Mouse (Mus musculus): ENCODE data around the gene Lrrc25.
A peak's percentile ranks its signal among the peaks of the same experiment; 100 is the strongest.

Gene Lrrc25

DNA sequence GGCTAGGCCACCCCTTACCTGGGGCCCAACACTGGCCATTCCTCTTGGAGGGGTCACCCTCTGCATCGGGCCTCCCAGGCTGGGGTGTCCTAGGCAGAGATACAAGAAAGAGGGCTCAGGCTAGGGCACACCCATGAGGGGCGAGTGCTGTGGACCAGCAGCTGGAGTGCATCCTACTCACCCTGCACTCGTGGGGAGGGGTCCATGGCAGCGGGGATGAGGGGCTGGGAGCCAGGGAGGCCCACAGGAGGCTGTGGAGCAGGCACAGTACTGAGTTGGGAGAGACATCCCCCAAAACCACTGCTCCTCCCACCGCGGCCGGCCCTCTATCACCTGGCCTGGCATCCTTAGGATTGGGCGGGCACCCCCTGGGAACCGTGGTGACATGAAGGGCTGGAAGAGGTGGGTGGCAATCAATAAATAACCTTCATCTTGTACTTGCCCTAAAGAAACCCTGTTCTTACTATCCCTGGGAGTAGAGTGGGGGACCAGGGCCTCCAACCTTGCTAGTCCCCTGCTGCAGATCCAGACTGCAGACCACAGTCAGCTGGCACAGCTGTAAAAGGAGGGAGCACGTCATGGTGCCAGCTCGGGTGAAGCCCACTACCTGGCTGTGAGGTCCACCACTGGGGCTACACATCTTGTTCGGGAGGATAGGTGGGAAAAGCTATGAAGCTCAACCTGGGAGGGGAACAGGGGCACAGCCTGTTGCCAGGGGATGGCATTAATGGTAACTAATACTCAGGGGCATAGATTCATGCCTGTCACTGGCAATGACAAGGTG lies 16.3 kb upstream of the Lrrc25 start:
- no peak for DNase-seq

- DNase-seq = peak; percentile 56
Measured at GRCm38 (mm10) chr8:70600473-70601270, 15.3 kb upstream of the Lrrc25 start.

GRCm38 (mm10) chr8:70601271-70601649 lies 14.7 kb upstream of the Lrrc25 start:
- peak; percentile 93 for DNase-seq

DNA sequence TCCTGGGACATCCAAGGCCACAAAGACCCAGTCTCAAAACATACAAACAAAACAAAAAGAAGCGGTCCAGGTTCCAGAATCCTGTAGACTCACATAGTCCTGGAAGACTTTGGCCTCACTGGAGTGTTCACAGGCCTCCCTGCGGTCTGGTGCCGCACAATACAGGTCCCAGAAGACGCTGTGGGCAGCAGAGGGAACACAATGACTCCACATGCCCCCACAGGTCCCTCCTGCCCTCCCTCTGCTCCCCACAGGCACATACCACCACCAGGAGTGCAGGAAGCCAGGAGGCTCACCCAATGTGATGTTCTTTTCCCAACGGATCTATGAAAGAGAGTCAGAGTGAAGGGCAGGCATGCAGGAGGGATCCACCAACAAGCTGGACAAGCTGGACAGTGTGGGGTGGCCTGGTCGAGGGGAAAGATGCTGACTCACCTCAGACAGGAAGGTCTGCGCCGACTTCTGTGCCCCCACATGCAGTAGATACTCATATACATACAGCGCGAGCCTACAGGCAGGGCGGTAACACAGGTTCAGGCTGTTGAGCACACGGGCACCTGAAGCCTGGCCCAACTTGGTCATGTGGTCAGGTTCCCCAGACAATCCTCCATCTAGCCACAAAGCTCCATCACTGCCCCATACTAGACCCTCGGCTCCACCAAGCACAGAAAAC lies 13.7 kb upstream of the Lrrc25 start:
- DNase-seq = no peak

DNA sequence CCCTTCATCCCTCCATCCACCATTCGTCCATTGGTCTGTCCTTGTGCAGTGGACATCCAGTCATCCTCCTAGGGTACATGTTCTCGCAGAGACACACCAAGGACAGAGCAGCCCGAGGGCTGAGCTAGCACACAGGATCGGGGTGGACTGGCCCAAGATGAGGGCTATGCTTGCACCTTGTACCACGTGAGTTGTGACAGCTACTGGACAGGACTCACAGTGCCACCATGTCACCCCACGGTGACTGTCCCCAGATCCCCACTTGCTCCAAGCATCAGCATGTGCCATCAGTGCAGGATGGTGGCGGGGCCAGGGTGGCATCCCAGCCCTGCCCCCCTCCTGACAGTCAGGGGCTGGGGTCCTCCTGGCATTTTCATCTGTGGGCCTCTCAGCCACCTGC lies 11.4 kb upstream of the Lrrc25 start:
- DNase-seq = no peak

- DNase-seq = no peak
Measured at GRCm38 (mm10) chr8:70605871-70606779, 9.8 kb upstream of the Lrrc25 start.

- no peak for DNase-seq
Measured at GRCm38 (mm10) chr8:70606780-70607602, 9.0 kb upstream of the Lrrc25 start.

DNA sequence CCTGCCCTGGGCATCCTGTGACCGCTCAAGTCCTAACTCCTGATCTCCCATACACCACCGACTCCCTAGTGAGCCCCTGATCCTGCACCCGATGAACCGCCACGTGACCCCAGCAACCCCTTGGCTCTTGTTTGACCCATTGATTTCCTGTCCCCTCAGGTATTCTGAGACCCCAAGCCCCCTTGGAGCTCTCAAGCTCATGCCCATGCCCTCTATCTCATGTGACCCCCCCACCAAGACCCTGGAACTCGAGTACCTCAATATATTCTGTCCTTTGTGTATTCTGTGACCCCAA lies 8.4 kb upstream of the Lrrc25 start:
- DNase-seq = no peak

DNA sequence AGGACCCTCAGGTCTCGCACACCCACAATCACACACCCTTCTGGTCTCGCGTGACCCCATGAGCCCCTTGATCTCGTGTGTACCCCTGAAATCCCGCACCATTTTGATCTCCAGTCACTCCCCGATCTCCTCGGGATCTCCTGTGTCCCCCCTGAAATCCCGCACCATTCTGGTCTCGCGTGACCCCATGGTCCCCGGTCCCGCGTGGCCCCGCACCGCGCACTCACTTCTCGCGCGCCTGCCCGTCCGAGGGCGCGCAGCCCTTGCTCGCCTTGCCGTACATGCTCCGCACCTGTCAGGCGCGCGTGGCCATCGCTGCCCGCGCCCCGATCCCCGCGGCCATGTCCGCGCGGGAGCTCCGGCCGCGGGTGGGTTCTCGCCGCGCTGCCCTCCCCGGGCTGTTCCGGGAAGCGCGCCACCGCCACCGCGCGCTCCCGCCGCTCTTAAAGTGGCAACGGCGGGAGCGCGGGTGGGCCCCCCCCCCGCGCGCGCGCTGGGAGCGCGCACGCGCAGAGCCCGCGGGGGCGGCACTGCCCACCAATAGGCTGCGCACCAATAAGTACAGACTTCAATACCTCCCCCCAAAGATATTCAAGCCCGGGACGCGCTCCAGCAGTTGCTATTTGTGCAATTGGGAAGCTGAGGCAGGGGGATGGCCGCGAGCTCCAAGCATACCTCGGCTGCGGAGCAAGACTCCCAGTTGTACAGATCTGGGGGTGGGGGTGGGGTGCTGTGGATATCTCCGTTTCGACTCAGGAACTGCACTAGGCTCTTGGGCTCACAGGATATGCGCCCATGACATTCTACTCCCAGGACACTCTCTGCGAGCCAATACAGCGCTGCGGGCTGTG lies 7.8 kb upstream of the Lrrc25 start:
- peak; percentile 66 for DNase-seq

GRCm38 (mm10) chr8:70608749-70609367 lies 7.1 kb upstream of the Lrrc25 start, which contains the start of gene Ssbp4:
Ssbp4 (minus strand) TSS chr8:70608872.
- no peak for DNase-seq

DNA sequence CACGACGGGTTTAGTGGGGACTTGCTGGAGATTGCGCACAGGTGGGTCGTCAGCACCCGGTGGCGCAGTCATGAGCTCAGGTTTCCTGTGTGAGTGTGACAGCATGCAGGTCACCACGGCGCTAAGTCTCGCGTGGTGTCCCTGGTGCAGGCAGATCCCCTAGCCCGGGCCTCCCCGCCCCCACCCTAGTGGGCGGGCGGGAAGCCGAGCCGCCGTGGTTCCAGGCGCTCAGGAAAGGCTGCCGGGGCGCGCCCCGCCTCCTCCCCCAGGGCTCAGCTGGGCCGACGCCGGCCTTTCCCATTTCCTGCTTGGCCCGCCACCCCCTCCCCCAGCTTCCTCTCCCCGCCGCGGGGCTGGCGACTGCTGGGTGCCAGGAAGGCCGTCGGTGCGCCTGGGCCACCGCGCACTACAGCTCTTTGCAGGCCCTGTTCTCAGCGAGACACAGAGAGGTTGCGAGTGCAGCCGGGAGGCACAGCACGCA lies 6.5 kb upstream of the Lrrc25 start:
- DNase-seq = peak; percentile 84

- peak; percentile 88 for DNase-seq
Measured at GRCm38 (mm10) chr8:70609849-70610795, 5.8 kb upstream of the Lrrc25 start.

DNA sequence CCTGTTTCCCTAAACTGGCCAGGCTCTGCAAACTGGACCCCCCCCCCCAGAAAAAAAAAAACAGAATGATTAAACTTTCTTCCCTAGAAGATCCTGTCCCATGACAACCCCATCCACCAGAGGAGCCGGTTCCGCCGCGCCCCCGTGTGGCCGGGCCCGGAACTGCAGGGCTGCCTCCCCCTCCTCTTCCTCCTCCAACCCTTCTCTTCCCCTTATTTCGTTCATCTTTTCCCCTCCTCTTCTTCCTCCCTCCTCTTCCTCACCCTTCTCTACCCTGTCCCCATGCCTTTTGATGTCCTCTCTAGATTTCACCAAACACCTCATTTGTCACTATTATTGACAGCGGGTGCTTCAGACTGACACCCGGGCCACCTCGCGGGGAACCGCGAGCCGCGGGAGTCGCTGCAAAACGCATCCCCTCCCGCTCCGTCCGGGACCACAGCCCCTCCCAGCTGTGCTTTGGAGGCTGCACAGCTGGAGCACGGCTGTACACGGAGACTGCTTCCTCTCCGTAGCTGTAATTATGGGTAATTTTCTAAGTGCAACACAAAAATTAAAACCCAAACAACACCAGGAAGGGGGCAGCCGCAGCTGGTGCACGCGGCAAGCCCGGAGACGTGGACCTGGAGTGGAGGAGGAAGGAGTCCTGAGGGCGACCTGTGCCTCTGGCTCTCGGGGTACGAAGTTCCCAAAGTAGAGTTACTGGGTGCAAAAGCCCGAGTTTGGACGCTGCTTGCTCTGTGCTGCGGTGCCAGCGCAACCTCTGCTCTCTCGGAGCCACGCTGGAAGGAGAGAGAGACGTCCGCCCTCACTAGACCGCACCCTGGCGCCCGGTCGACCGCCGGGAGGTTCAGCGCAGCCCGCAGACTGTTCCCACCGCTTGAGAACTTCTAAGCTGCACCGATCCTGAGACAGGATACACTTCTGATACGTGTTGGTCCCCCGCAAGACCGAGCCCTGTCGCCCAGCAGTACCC lies 4.9 kb upstream of the Lrrc25 start:
- DNase-seq = peak; percentile 81

DNA sequence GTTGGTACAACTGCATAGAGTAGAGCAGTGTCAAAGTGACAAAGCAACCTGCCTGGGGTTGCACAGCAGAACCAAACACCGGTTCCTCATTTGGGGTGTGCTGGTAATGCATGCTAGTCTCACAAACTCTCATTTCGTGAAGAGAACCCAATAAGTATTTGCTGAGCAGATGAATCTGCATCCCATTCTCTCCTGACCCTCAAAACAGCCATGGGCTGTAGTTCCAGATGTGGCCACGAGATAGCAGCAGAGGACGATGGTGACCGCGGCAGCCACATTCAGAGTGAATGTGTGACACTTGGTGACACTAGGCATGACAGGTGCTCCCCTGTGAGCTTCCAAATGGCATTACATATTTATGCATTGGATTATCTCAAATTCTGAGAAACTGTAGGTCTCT lies 4.1 kb upstream of the Lrrc25 start:
- DNase-seq = peak; percentile 84

DNA sequence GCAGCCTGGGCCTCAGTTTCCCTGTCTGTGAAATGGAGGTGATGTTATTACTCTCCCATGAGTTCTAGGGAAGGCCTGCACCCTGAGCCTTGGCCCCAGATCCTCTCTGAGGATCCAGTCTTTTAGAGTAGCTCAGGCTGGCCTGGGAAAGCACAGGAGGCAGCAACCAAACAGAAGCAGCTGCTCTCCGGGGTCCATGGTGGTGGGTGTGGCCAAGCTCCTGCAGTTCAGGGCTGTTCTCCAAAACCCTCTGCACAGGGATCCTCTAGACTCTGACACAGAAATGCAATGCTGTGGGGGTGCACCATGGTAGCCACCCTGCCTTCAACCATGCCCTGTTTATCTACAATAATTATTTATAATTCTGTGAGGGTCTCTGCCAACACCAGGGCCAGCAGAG lies 2.2 kb upstream of the Lrrc25 start:
- DNase-seq = no peak

GRCm38 (mm10) chr8:70614469-70614868 lies 1.5 kb upstream of the Lrrc25 start:
- no peak for DNase-seq

GRCm38 (mm10) chr8:70615281-70615680 lies 674 bp upstream of the Lrrc25 start:
- no peak for DNase-seq

DNA sequence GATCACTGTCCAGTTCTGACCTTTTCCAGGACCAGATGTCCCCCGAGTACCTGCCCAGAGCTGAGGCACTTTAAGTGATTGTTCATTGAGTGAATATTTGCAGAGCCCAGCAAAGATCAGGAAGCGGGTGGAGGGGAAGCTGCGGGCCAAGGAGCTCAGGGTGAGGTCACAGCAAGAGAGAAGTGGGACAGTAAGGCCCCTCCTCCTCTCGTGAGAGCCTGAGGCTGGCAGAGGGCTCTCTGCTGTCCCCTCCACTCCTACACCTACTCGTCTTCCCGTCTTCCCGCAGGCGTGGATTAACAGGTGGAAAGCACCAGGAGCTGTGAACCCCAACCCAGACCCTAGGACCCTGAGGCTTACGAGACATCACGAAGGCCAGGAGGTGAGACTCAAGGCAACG lies 690 bp downstream of the Lrrc25 start:
- DNase-seq = no peak

Measured in right cerebral cortex, postnatal 14 days (tissue).